Mouse (Mus musculus): ENCODE measurements around the gene Hes7.
"Not testable (repeated sequence)": the region's sequence is repeated elsewhere in the genome, so short reads cannot be mapped to it uniquely, and the experiment has no call there.

The Hes7 gene

GRCm38 (mm10) chr11:69088103-69088855 is 31.9 kb upstream of the Hes7 start, which contains the start of gene Vamp2:
Gene Vamp2 (plus strand): TSS chr11:69088490.
- peak; percentile 93 for DNase-seq (ENCODE audit: low read depth, low spot score)

GRCm38 (mm10) chr11:69088856-69089615 is 31.2 kb upstream of the Hes7 start:
- DNase-seq (ENCODE audit: low read depth, low spot score), result peak; percentile 54

GRCm38 (mm10) chr11:69089616-69090290 is 30.5 kb upstream of the Hes7 start:
- DNase-seq (ENCODE audit: low read depth, low spot score), result no peak

- DNase-seq (ENCODE audit: low read depth, low spot score), result no peak
These were observed 29.8 kb upstream of the Hes7 start for GRCm38 (mm10) chr11:69090367-69090766.

- DNase-seq (ENCODE audit: low read depth, low spot score), result no peak
These were observed 28.4 kb upstream of the Hes7 start for GRCm38 (mm10) chr11:69091566-69092385.

- peak; percentile 87 for DNase-seq (ENCODE audit: low read depth, low spot score)
These were observed 27.8 kb upstream of the Hes7 start for GRCm38 (mm10) chr11:69092386-69092751.

GRCm38 (mm10) chr11:69092871-69093270 is 27.3 kb upstream of the Hes7 start:
- peak; percentile 67 for DNase-seq (ENCODE audit: low read depth, low spot score)

- not testable (repeated sequence) for DNase-seq (ENCODE audit: low read depth, low spot score)
These were observed 26.3 kb upstream of the Hes7 start for GRCm38 (mm10) chr11:69093856-69094255.

- DNase-seq (ENCODE audit: low read depth, low spot score), result peak; percentile 100
These were observed 25.3 kb upstream of the Hes7 start, which contains the start of gene Per1 for GRCm38 (mm10) chr11:69094697-69095429. Gene Per1 (plus strand): TSS chr11:69095217.

GRCm38 (mm10) chr11:69095511-69096231 is 24.5 kb upstream of the Hes7 start:
- peak; percentile 84 for DNase-seq (ENCODE audit: low read depth, low spot score)

GRCm38 (mm10) chr11:69096360-69096986 is 23.7 kb upstream of the Hes7 start:
- no peak for DNase-seq (ENCODE audit: low read depth, low spot score)

GRCm38 (mm10) chr11:69096987-69097900 is 23.0 kb upstream of the Hes7 start:
- DNase-seq (ENCODE audit: low read depth, low spot score), result peak; percentile 93

- peak; percentile 85 for DNase-seq (ENCODE audit: low read depth, low spot score)
These were observed 22.0 kb upstream of the Hes7 start for GRCm38 (mm10) chr11:69098039-69098761.

- peak; percentile 97 for DNase-seq (ENCODE audit: low read depth, low spot score)
These were observed 21.5 kb upstream of the Hes7 start for GRCm38 (mm10) chr11:69098762-69099091.

- no peak for DNase-seq (ENCODE audit: low read depth, low spot score)
These were observed 20.9 kb upstream of the Hes7 start for GRCm38 (mm10) chr11:69099177-69099914.

- DNase-seq (ENCODE audit: low read depth, low spot score), result peak; percentile 96
These were observed 20.3 kb upstream of the Hes7 start for GRCm38 (mm10) chr11:69099915-69100345.
